Mouse (Mus musculus) CH12.LX (cell line): Measurements from ENCODE around the gene Rab21. TPM values are rescaled to one million over a fixed set of nuclear protein-coding genes. Genes with fewer than 3 reads are reported as not detected.

ENCODE experiments used
- DNase-seq: peaks from one replicate; pipeline ENCODE4 v3.0.0-alpha.2; 2013; ENCODE audit errors: extremely low read depth
- H3K27ac ChIP-seq: 2 replicates; pipeline ENCODE4 v1.5.1; 2012; ENCODE audit warnings: low read depth, mild to moderate bottlenecking, control low read depth, moderate library complexity; ENCODE audit not compliant: insufficient read depth
- H3K27me3 ChIP-seq: replicated peaks from 2 replicates; pipeline ENCODE3; 2012; ENCODE audit warnings: inconsistent platforms
- H3K36me3 ChIP-seq, 2 experiments: replicated peaks in 1 of 2; 2 replicates each; pipeline versions ENCODE3 to v1.6.1; 2012; ENCODE audit warnings: inconsistent platforms in 1 of 2, low read length in 1 of 2, mild to moderate bottlenecking in 1 of 2, mixed read lengths in 1 of 2, moderate library complexity in 1 of 2; ENCODE audit not compliant: control insufficient read depth in 1 of 2, insufficient read depth in 1 of 2
- H3K4me1 ChIP-seq, 2 experiments: 2 replicates each; pipeline ENCODE4 v1.6.1; 2012; ENCODE audit warnings: inconsistent platforms in 1 of 2, moderate library complexity in 1 of 2; ENCODE audit not compliant: insufficient read depth in 2 of 2, control insufficient read depth in 1 of 2
- H3K4me2 ChIP-seq: 2 replicates; pipeline ENCODE4 v1.6.1; 2012; ENCODE audit warnings: low read depth, mild to moderate bottlenecking, control low read depth; ENCODE audit not compliant: poor library complexity, insufficient read depth, severe bottlenecking
- H3K4me3 ChIP-seq, 3 experiments: fragments of 150-350 bp in 1 of 3; sonication (generic) in 1 of 3; replicated peaks in 1 of 3; 2 replicates each; pipeline versions ENCODE3 to v1.5.1; 2011 to 2012; ENCODE audit warnings: low read depth in 2 of 3, low read length in 2 of 3, mild to moderate bottlenecking in 2 of 3, moderate library complexity in 2 of 3, control low read depth in 1 of 3, improper control_type of control experiment in 1 of 3, inconsistent platforms in 1 of 3, mixed read lengths in 1 of 3; ENCODE audit not compliant: poor library complexity in 1 of 3
- H3K79me2 ChIP-seq: replicated peaks from 2 replicates; pipeline ENCODE4 v1.6.1; 2012; ENCODE audit warnings: mild to moderate bottlenecking, moderate library complexity; ENCODE audit not compliant: control insufficient read depth, poor library complexity, insufficient read depth, severe bottlenecking; ENCODE audit errors: extremely low read depth
- H3K9ac ChIP-seq: 2 replicates; pipeline ENCODE4 v1.6.1; 2012; ENCODE audit warnings: low read depth, mild to moderate bottlenecking, control low read depth, moderate library complexity; ENCODE audit not compliant: insufficient read depth
- H3K9me3 ChIP-seq: replicated peaks from 2 replicates; pipeline ENCODE3; 2012; ENCODE audit warnings: low read length, inconsistent platforms, mixed read lengths
- CHD2 ChIP-seq: IDR thresholded peaks from 2 replicates; pipeline ENCODE4 v1.6.1; 2011; ENCODE audit warnings: low read length, improper control_type of control experiment
- CTCF ChIP-seq, 2 experiments: IDR thresholded peaks in 1 of 2; conservative IDR thresholded peaks in 1 of 2; 2 replicates each; pipeline ENCODE4 v1.5.1; 2011 to 2012; ENCODE audit warnings: low read depth in 2 of 2, low read length in 2 of 2, improper control_type of control experiment in 1 of 2, inconsistent platforms in 1 of 2, mild to moderate bottlenecking in 1 of 2, moderate library complexity in 1 of 2
- E2F4 ChIP-seq: IDR thresholded peaks from 2 replicates; pipeline ENCODE4 v1.6.1; 2011; ENCODE audit warnings: low read depth, low read length, improper control_type of control experiment; ENCODE audit not compliant: insufficient replicate concordance
- ELF1 ChIP-seq: IDR thresholded peaks from 2 replicates; pipeline ENCODE4 v1.6.1; 2014; ENCODE audit warnings: low read depth, mild to moderate bottlenecking, inconsistent platforms, low read length, improper control_type of control experiment
- EP300 ChIP-seq: IDR thresholded peaks from 2 replicates; pipeline ENCODE4 v1.6.1; 2011; ENCODE audit warnings: low read length, improper control_type of control experiment
- ETS1 ChIP-seq: conservative IDR thresholded peaks from 2 replicates; pipeline ENCODE4 v1.6.1; 2012; ENCODE audit warnings: low read depth, mild to moderate bottlenecking, inconsistent platforms, low read length, improper control_type of control experiment, moderate library complexity
- GABPA ChIP-seq: IDR thresholded peaks from 2 replicates; pipeline ENCODE4 v1.6.1; 2012; ENCODE audit warnings: low read depth, low read length, improper control_type of control experiment, inconsistent platforms; ENCODE audit not compliant: insufficient replicate concordance
- IRF4 ChIP-seq: IDR thresholded peaks from 2 replicates; pipeline ENCODE4 v1.6.1; 2014; ENCODE audit warnings: low read depth, mild to moderate bottlenecking, inconsistent platforms, low read length, improper control_type of control experiment
- JUN ChIP-seq: IDR thresholded peaks from 2 replicates; pipeline ENCODE4 v1.6.1; 2011; ENCODE audit warnings: low read depth, mild to moderate bottlenecking, low read length, improper control_type of control experiment, moderate library complexity; ENCODE audit not compliant: insufficient read depth
- JUND ChIP-seq: conservative IDR thresholded peaks from 2 replicates; pipeline ENCODE4 v1.6.1; 2011; ENCODE audit warnings: low read depth, low read length, improper control_type of control experiment
- KAT2A ChIP-seq: IDR thresholded peaks from 2 replicates; pipeline ENCODE4 v1.6.1; 2012; ENCODE audit warnings: low read length, improper control_type of control experiment, inconsistent platforms; ENCODE audit not compliant: insufficient replicate concordance
- MEF2A ChIP-seq: IDR thresholded peaks from 2 replicates; pipeline ENCODE4 v1.6.1; 2014; ENCODE audit warnings: low read depth, mild to moderate bottlenecking, inconsistent platforms, low read length, improper control_type of control experiment, borderline replicate concordance
- MXI1 ChIP-seq: IDR thresholded peaks from 2 replicates; pipeline ENCODE4 v1.6.1; 2011; ENCODE audit warnings: mild to moderate bottlenecking, low read depth, low read length, improper control_type of control experiment
- MYC ChIP-seq: IDR thresholded peaks from 2 replicates; pipeline ENCODE4 v1.6.1; 2011; ENCODE audit warnings: low read depth, mild to moderate bottlenecking, improper control_type of control experiment, low read length
- NRF1 ChIP-seq: IDR thresholded peaks from 2 replicates; pipeline ENCODE4 v1.6.1; 2014; ENCODE audit warnings: low read depth, mild to moderate bottlenecking, inconsistent platforms, low read length, improper control_type of control experiment, moderate library complexity
- POLR2A ChIP-seq: IDR thresholded peaks from 2 replicates; pipeline ENCODE4 v1.6.1; 2011; ENCODE audit warnings: low read depth, mild to moderate bottlenecking, improper control_type of control experiment, low read length
- RAD21 ChIP-seq: IDR thresholded peaks from 2 replicates; pipeline ENCODE4 v1.6.1; 2011; ENCODE audit warnings: low read depth, mild to moderate bottlenecking, low read length, improper control_type of control experiment, moderate library complexity
- RCOR1 ChIP-seq: conservative IDR thresholded peaks from 2 replicates; pipeline ENCODE4 v1.6.1; 2012; ENCODE audit warnings: low read depth, mild to moderate bottlenecking, inconsistent platforms, low read length, improper control_type of control experiment
- SMC3 ChIP-seq: IDR thresholded peaks from 2 replicates; pipeline ENCODE4 v1.6.1; 2011; ENCODE audit warnings: low read depth, low read length, improper control_type of control experiment
- TBP ChIP-seq: conservative IDR thresholded peaks from 2 replicates; pipeline ENCODE4 v1.6.1; 2011; ENCODE audit warnings: low read depth, low read length, improper control_type of control experiment
- TCF12 ChIP-seq: IDR thresholded peaks from 2 replicates; pipeline ENCODE4 v1.6.1; 2014; ENCODE audit warnings: low read depth, mild to moderate bottlenecking, inconsistent platforms, low read length, improper control_type of control experiment
- UBTF ChIP-seq: IDR thresholded peaks from 2 replicates; pipeline ENCODE4 v1.6.1; 2012; ENCODE audit warnings: low read depth, mild to moderate bottlenecking, inconsistent platforms, low read length, improper control_type of control experiment, moderate library complexity
- USF1 ChIP-seq: IDR thresholded peaks from 2 replicates; pipeline ENCODE4 v1.6.1; 2014; ENCODE audit warnings: low read depth, mild to moderate bottlenecking, inconsistent platforms, low read length, improper control_type of control experiment
- ZC3H11A ChIP-seq: IDR thresholded peaks from 2 replicates; pipeline ENCODE4 v1.6.1; 2012; ENCODE audit warnings: low read depth, mild to moderate bottlenecking, inconsistent platforms, low read length, improper control_type of control experiment
- ZMIZ1 ChIP-seq: IDR thresholded peaks from 2 replicates; pipeline ENCODE4 v1.6.1; 2012; ENCODE audit warnings: low read depth, mild to moderate bottlenecking, inconsistent platforms, low read length, improper control_type of control experiment
- dilution Hi-C: fragments of 300-500 bp; cut with MboI; formaldehyde crosslinking; loops from 2 replicates; pipeline ENCODE4 v1.14.3; 2020; ENCODE audit warnings: low sequenced_read_pairs; ENCODE audit not compliant: extremely low pct_unique_long_range_greater_than_20kb, extremely low pct_ligation_motif_present
- in situ Hi-C: fragments of 300-500 bp; cut with MboI; formaldehyde crosslinking; loops from 3 replicates; pipeline ENCODE4 v1.14.3; 2019; ENCODE audit warnings: low sequenced_read_pairs, low pct_ligation_motif_present, low pct_unique_long_range_greater_than_20kb, mixed read lengths
- polyA plus RNA-seq: library from polyadenylated mRNA; unstranded; fragments of >175 nt; gene quantifications from 2 replicates; pipeline ENCODE4 v1.2.1, GENCODE M21; 2012; ENCODE audit warnings: low read depth; ENCODE audit not compliant: insufficient read length
- total RNA-seq, 2 experiments: library from RNA; depleted of rRNA; stranded (reverse); fragments of 300-350 nt in 1 of 2; fragments of >200 nt in 1 of 2; gene quantifications; 2 replicates each; pipeline ENCODE4 v1.2.3; 2012 to 2014

Rab21 gene
- total and polyA plus RNA-seq, 3 experiments: 55.6 to 58.4 (median 57.4) TPM

DNA sequence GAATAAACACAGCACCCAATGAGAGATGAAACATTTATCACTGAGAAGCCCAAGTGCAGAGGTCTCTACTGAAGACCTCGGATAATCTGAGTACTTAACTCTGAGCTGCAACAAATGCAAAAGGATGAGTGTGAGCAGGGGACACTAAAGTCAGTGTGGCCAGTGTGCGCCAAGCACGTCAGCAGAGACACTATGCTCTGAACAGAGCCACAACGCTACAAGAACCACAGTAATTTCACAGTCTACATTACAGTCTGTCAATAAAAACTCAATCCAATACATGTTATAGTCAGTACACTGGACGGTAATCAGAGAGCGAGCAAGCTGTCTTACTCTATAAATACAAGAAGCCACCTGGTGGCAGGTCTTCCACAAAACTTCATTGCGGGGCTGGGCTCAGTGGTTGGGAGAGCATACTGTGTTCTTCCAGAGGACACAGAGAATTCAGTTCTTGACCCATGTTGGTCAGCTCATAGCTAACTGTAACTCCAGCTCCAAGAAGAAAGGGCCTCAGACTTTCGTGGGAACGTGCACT is 18.9 kb downstream of the Rab21 start:
- in situ Hi-C loops: no loop called here
- TF ChIP-seq CTCF (conservative IDR thresholded peaks at IDR 0.05 in 1 of 2, IDR thresholded peaks at IDR 0.05 in 1 of 2; ENCODE audit: low read depth in 2 of 2, low read length in 2 of 2): peak in 1 of 2 experiments; percentile 34; a peak in 2 of 4 replicates
- no peak for TF ChIP-seq NRF1
- TF ChIP-seq SMC3: peak; percentile 20
- TF ChIP-seq KAT2A: no peak
- no peak for TF ChIP-seq MXI1
- no peak for TF ChIP-seq USF1
- no peak for TF ChIP-seq EP300
- TF ChIP-seq POLR2A: no peak
- TF ChIP-seq JUN: no peak
- TF ChIP-seq, all 38 proteins: peak for 2
- dilution Hi-C loops: no loop called here
- no peaks in the 10 kb centered on the region for H3K27me3 ChIP-seq
- no peaks in the 10 kb centered on the region for H3K9me3 ChIP-seq
- DNase-seq: no peak
- no peak overlapping the region for H3K4me2 ChIP-seq
- no peaks in the 10 kb centered on the region for H3K4me1 ChIP-seq
- H3K36me3 ChIP-seq: peaks cover 76 to 96% of the 10 kb centered on the region in 2 experiments
- H3K27ac ChIP-seq: no peak overlapping the region
- H3K4me3 ChIP-seq: no peak overlapping the region
- H3K9ac ChIP-seq: no peak overlapping the region
- peaks cover 28% of the 10 kb centered on the region for H3K79me2 ChIP-seq

DNA sequence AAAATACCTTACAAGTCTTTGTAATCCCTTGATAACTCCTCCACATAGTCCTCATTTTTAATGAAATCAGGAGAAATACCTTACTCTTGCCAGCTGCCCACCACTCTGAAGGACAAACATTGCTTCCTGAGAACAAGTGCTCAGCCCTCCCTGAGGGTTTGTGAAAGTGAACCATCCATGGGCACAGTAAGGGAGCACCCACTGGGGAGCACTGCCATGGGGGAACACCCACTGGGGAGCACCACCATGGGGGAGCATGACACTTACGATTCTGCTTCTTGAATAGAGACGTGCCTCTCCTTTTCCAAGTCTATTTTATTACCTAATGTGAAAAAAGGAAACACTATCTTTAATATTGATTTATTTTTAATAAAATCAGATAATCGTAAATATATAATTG is 20.2 kb downstream of the Rab21 start:
- Histone ChIP-seq H3K4me2 (no peak overlapping the region), H3K36me3 (peaks cover 75 to 94% of the 10 kb centered on the region in 2 experiments), H3K4me3 (no peak overlapping the region), H3K27ac (no peak overlapping the region), H3K4me1 (no peaks in the 10 kb centered on the region), H3K9me3 (no peaks in the 10 kb centered on the region), H3K27me3 (no peaks in the 10 kb centered on the region), H3K79me2 (peaks cover 17% of the 10 kb centered on the region), H3K9ac (no peak overlapping the region)
- in situ Hi-C loops: no loop called here
- TF ChIP-seq POLR2A (no peak), GABPA (no peak), ZMIZ1 (no peak), MYC (no peak), ZC3H11A (no peak), E2F4 (no peak), TCF12 (no peak), EP300 (no peak), MXI1 (no peak), ETS1 (no peak), CHD2 (no peak), JUND (no peak), MEF2A (no peak), RAD21 (no peak), TBP (no peak), IRF4 (no peak), RCOR1 (no peak), UBTF (no peak), ELF1 (no peak)
- dilution Hi-C loops: no loop called here
- DNase-seq: no peak
